In the genomic region with DNA sequence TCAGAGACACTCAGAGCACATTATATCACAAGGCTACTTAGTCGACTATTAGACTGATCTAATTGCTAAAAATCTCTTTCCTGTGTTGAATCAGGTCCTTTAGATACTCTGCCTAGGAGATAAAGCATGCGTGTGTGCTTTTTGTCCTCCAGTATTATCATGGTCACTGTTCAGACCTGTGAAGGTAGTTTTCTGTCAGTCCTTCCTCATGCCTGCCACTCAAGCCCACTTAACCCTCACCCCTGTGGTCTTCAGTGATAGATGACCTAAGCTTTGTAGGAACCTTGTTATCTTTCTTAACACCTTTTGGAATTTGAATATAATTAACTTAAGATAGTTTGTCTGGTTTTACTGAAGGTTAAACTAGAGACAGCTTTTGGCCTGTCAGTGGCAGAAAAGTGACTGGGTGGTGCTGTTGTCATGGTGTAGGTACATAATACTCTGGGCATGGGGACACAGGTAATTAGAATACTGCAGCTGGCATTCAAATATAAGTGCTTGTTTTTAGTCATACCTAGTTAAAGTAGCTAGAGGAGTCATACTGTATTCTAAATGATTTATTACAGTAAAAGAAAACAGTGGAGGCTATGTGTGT, we compare ENCODE assay signal across 24 mouse cellular contexts.
DNase-seq lines count a peak whose midpoint lies in the region; ATAC-seq and TF ChIP-seq lines count a peak whose summit lies in the region.
"Had no signal": no experiment of that assay in that cellular context is flagged by ENCODE, and none has a peak within 500 bp of the region (broad histone marks: within the 10 kb centered on the region; RNA-seq: fewer than 3 reads in every experiment).

No protein-coding gene starts in this region.

- H3K4me2 ChIP-seq in liver, embryonic 11.5 days, result no peak overlapping the region
- H3K4me2 ChIP-seq in liver, postnatal 0 days (ENCODE audit: low read depth, low read length), result no peak overlapping the region
- no peak overlapping the region for H3K4me2 ChIP-seq in liver, embryonic 14.5 days (ENCODE audit: low read depth)
- H3K4me2 ChIP-seq: forebrain, embryonic 13.5 days; heart, embryonic 13.5 days; hindbrain, embryonic 12.5 days; hindbrain, embryonic 15.5 days had no signal

- 52% methylated on average over 2 of the region's 2 CpGs for WGBS in liver, embryonic 11.5 days
- WGBS in liver, postnatal 0 days (ENCODE audit: insufficient replicate concordance), result 51% methylated on average over 2 of the region's 2 CpGs
- WGBS in liver, embryonic 14.5 days (ENCODE audit: insufficient replicate concordance), result 23% methylated on average over 2 of the region's 2 CpGs
- 91% methylated on average over 2 of the region's 2 CpGs for WGBS in cerebellum, adult 2 months

- H3K4me1 ChIP-seq in liver, embryonic 11.5 days (replicated peaks; ENCODE audit: control insufficient read depth, insufficient read depth, low read length), result no peaks in the 10 kb centered on the region
- no peaks in the 10 kb centered on the region for H3K4me1 ChIP-seq in liver, postnatal 0 days (ENCODE audit: insufficient read depth)
- 0 out of 4 replicates have a peak, but pooled peaks cover 0 to 3% of the 10 kb centered on the region in 2 experiments for H3K4me1 ChIP-seq in liver, embryonic 14.5 days (replicated peaks; ENCODE audit: control insufficient read depth in 2 of 2, insufficient read depth in 2 of 2, low read length in 1 of 2)
- H3K4me1 ChIP-seq in cerebellum, adult 2 months (ENCODE audit: control insufficient read depth, insufficient read depth, low read length), result no peaks in the 10 kb centered on the region
- H3K4me1 ChIP-seq: forebrain, embryonic 10.5 days; forebrain, embryonic 13.5 days; heart, embryonic 10.5 days; heart, embryonic 13.5 days; hindbrain, embryonic 12.5 days; hindbrain, embryonic 15.5 days had no signal

- ATAC-seq in liver, embryonic 11.5 days (replicated peaks; ENCODE audit: low FRiP score), result peak; percentile 80
- no peak for ATAC-seq in liver, postnatal 0 days
- ATAC-seq in liver, embryonic 14.5 days (ENCODE audit: insufficient read depth), result peak; percentile 62
- peak; percentile 50 for ATAC-seq in megakaryocyte progenitor cell, adult 5-6 weeks (replicated peaks; ENCODE audit: poor library complexity)
- ATAC-seq: forebrain, embryonic 13.5 days; forebrain, embryonic 16.5 days; Patski had no signal

- no peak for DNase-seq in liver, embryonic 11.5 days (ENCODE audit: low spot score)
- DNase-seq in liver, postnatal 0 days, result no peak
- no peak for DNase-seq in liver, embryonic 14.5 days (ENCODE audit: low read depth in 3 of 3, low spot score in 3 of 3)
- no peak for DNase-seq in adrenal gland, postnatal 4 days (ENCODE audit: low spot score in 2 of 2)
- DNase-seq in cerebellum, adult 2 months, result no peak
- DNase-seq: adrenal gland, postnatal 10 days; adrenal gland, postnatal 36 days; cerebellum, adult 11 months; cerebellum, adult 8-10 months; cerebellum, postnatal 14 days; gastrocnemius, postnatal 10 days; gastrocnemius, postnatal 36 days; heart, adult 2 months; heart, postnatal 14 days had no signal

- no peak for TF ChIP-seq EP300 in liver, postnatal 0 days (IDR thresholded peaks at IDR 0.05; ENCODE audit: low read depth)
- peak; percentile 30; the same call in 1 of the 2 replicates for TF ChIP-seq EP300 in liver, embryonic 14.5 days (IDR thresholded peaks at IDR 0.05; ENCODE audit: low read depth)

- no peak for TF ChIP-seq POLR2A in cerebellum, adult 2 months (IDR thresholded peaks at IDR 0.05; ENCODE audit: borderline replicate concordance, insufficient read depth, low read length)

- H3K9me3 ChIP-seq in liver, embryonic 11.5 days (ENCODE audit: control insufficient read depth, low read length), result no peaks in the 10 kb centered on the region
- no peaks in the 10 kb centered on the region for H3K9me3 ChIP-seq in liver, postnatal 0 days (ENCODE audit: low read length)
- H3K9me3 ChIP-seq in liver, embryonic 14.5 days (ENCODE audit: control insufficient read depth, low read length), result no peaks in the 10 kb centered on the region
- H3K9me3 ChIP-seq: forebrain, embryonic 10.5 days; forebrain, embryonic 13.5 days; G1E; heart, embryonic 10.5 days; heart, embryonic 13.5 days; hindbrain, embryonic 12.5 days; hindbrain, embryonic 15.5 days had no signal

- no peak overlapping the region for H3K9ac ChIP-seq in liver, embryonic 11.5 days (ENCODE audit: low read depth, low read length)
- H3K9ac ChIP-seq in liver, postnatal 0 days (replicated peaks), result no peak overlapping the region
- H3K9ac ChIP-seq in liver, embryonic 14.5 days (replicated peaks), result no peak overlapping the region
- H3K9ac ChIP-seq: forebrain, embryonic 13.5 days; heart, embryonic 13.5 days; hindbrain, embryonic 12.5 days; hindbrain, embryonic 15.5 days had no signal

- H3K27me3 ChIP-seq in liver, embryonic 11.5 days (replicated peaks; ENCODE audit: control insufficient read depth, insufficient read depth, low read length), result no peaks in the 10 kb centered on the region
- H3K27me3 ChIP-seq in liver, postnatal 0 days (ENCODE audit: insufficient read depth, low read length), result no peaks in the 10 kb centered on the region
- H3K27me3 ChIP-seq in liver, embryonic 14.5 days (ENCODE audit: control insufficient read depth, insufficient read depth, low read length), result no peaks in the 10 kb centered on the region
- no peaks in the 10 kb centered on the region for H3K27me3 ChIP-seq in cerebellum, adult 2 months (ENCODE audit: control insufficient read depth, insufficient read depth, low read length)
- H3K27me3 ChIP-seq: forebrain, embryonic 13.5 days; heart, embryonic 13.5 days; hindbrain, embryonic 12.5 days; hindbrain, embryonic 15.5 days; Patski had no signal

- no peak overlapping the region for H3K27ac ChIP-seq in liver, embryonic 11.5 days (ENCODE audit: low read depth, low read length)
- no peak overlapping the region for H3K27ac ChIP-seq in liver, postnatal 0 days (ENCODE audit: low read depth)
- no peak overlapping the region for H3K27ac ChIP-seq in liver, embryonic 14.5 days
- no peak overlapping the region for H3K27ac ChIP-seq in cerebellum, adult 2 months (ENCODE audit: insufficient read depth, low read length)
- H3K27ac ChIP-seq: forebrain, embryonic 10.5 days; forebrain, embryonic 13.5 days; heart, adult 2 months; heart, embryonic 10.5 days; heart, embryonic 13.5 days; hindbrain, embryonic 12.5 days; hindbrain, embryonic 15.5 days had no signal

- H3K36me3 ChIP-seq in liver, embryonic 11.5 days (ENCODE audit: control insufficient read depth, insufficient read depth, low read length), result peaks cover 3% of the 10 kb centered on the region; the same call in 1 of the 2 replicates
- peaks cover 12% of the 10 kb centered on the region; the same call in 1 of the 2 replicates for H3K36me3 ChIP-seq in liver, postnatal 0 days (replicated peaks; ENCODE audit: insufficient read depth, low read length)
- H3K36me3 ChIP-seq in liver, embryonic 14.5 days (replicated peaks; ENCODE audit: control insufficient read depth, insufficient read depth, low read depth), result no peaks in the 10 kb centered on the region; the same call in 1 of the 2 replicates

- no peak for TF ChIP-seq CTCF in liver, postnatal 0 days (IDR thresholded peaks at IDR 0.05; ENCODE audit: low read depth)
- no peak for TF ChIP-seq CTCF in liver, embryonic 14.5 days (IDR thresholded peaks at IDR 0.05; ENCODE audit: low read depth)
- no peak for TF ChIP-seq CTCF in cerebellum, adult 2 months (IDR thresholded peaks at IDR 0.05; ENCODE audit: borderline replicate concordance, insufficient read depth, low read depth, low read length)

- no peak overlapping the region for H3K4me3 ChIP-seq in liver, embryonic 11.5 days (ENCODE audit: low read depth, low read length)
- H3K4me3 ChIP-seq in liver, postnatal 0 days (ENCODE audit: low read depth, low read length), result no peak overlapping the region
- no peak overlapping the region for H3K4me3 ChIP-seq in liver, embryonic 14.5 days (ENCODE audit: insufficient read depth in 1 of 2, low read depth in 2 of 2, low read length in 2 of 2)
- no peak overlapping the region for H3K4me3 ChIP-seq in cerebellum, adult 2 months (replicated peaks; ENCODE audit: insufficient read depth, low read depth, low read length)
- H3K4me3 ChIP-seq: forebrain, embryonic 10.5 days; forebrain, embryonic 13.5 days; heart, adult 2 months; heart, embryonic 10.5 days; heart, embryonic 13.5 days; hindbrain, embryonic 12.5 days; hindbrain, embryonic 15.5 days had no signal
